Mouse (Mus musculus) heart, embryonic 16.5 days (tissue): Measurements from ENCODE around the gene Tmem14c. TPM values are rescaled to one million over a fixed set of nuclear protein-coding genes. Genes with fewer than 3 reads are reported as not detected.

Source experiments
- ATAC-seq: fragments of 200-750 bp; cut with Nextera tagmentation; replicated peaks from 2 replicates; pipeline ENCODE4 v1.8.0; 2017; ENCODE audit warnings: moderate number of reproducible peaks; ENCODE audit not compliant: insufficient read depth, low FRiP score; ENCODE audit errors: extremely low read depth
- H3K27ac ChIP-seq: fragments of 300-500 bp; sonication (generic); 2 replicates; pipeline ENCODE4 v1.5.1; 2014; ENCODE audit warnings: mild to moderate bottlenecking, low read length, control low read depth, moderate library complexity
- H3K27me3 ChIP-seq: fragments of 300-500 bp; sonication (generic); 2 replicates; pipeline ENCODE4 v1.6.1; 2014; ENCODE audit warnings: low read length, mixed read lengths; ENCODE audit not compliant: control insufficient read depth, insufficient read depth
- H3K36me3 ChIP-seq: fragments of 300-500 bp; sonication (generic); 2 replicates; pipeline ENCODE4 v1.6.1; 2014; ENCODE audit not compliant: control insufficient read depth, insufficient read depth
- H3K4me1 ChIP-seq: fragments of 300-500 bp; sonication (generic); 2 replicates; pipeline ENCODE4 v1.6.1; 2014; ENCODE audit warnings: low read length, mixed read lengths; ENCODE audit not compliant: control insufficient read depth, insufficient read depth
- H3K4me2 ChIP-seq: fragments of 300-500 bp; sonication (generic); 2 replicates; pipeline ENCODE4 v1.6.1; 2014; ENCODE audit warnings: low read depth, mild to moderate bottlenecking, control low read depth, low read length
- H3K4me3 ChIP-seq: fragments of 300-500 bp; sonication (generic); 2 replicates; pipeline ENCODE4 v1.5.1; 2014; ENCODE audit warnings: mild to moderate bottlenecking, control low read depth, low read length
- H3K9ac ChIP-seq: fragments of 300-500 bp; sonication (generic); 2 replicates; pipeline ENCODE4 v1.6.1; 2014; ENCODE audit warnings: low read length, control low read depth
- H3K9me3 ChIP-seq: fragments of 300-500 bp; sonication (generic); replicated peaks from 2 replicates; pipeline ENCODE4 v1.6.1; 2016; ENCODE audit warnings: low read length; ENCODE audit not compliant: control insufficient read depth
- WGBS: fragments of 180-500 bp; shearing (Covaris S2); extraction: QIAGEN DNeasy Blood & Tissue Kit; methylation state at CpG from one replicate; pipeline ENCODE4 v1.1.7; 2014; 5-methylcytosine and 5-hydroxymethylcytosine counted together
- polyA plus RNA-seq: library from polyadenylated mRNA; unstranded; fragments of >200 nt; fragmentation: Nextera tagmentation; extraction: Ambion mirVana; gene quantifications from 2 replicates; pipeline ENCODE4 v1.2.1, GENCODE M21; 2015

The Tmem14c gene
- polyA plus RNA-seq, 1 experiment from 2014 or later = 237 TPM

GRCm38 (mm10) chr13:41020494-41020893, 4.4 kb downstream of the Tmem14c start:
- Histone ChIP-seq H3K4me1 (peaks cover 14% of the 10 kb centered on the region), H3K27ac (no peak overlapping the region), H3K4me2 (no peak overlapping the region), H3K27me3 (no peaks in the 10 kb centered on the region), H3K9me3 (no peaks in the 10 kb centered on the region), H3K9ac (no peak overlapping the region), H3K4me3 (no peak overlapping the region), H3K36me3 (peaks cover 27% of the 10 kb centered on the region)
- 31% methylated on average over 7 of the region's 7 CpGs for whole genome bisulfite sequencing
- ATAC-seq = no peak

GRCm38 (mm10) chr13:41021607-41022006, 5.5 kb downstream of the Tmem14c start:
- no peaks in the 10 kb centered on the region for H3K9me3 ChIP-seq
- no peak overlapping the region for H3K4me3 ChIP-seq
- no peak overlapping the region for H3K27ac ChIP-seq
- WGBS = 91% methylated on average over 6 of the region's 6 CpGs
- no peak for ATAC-seq
- no peaks in the 10 kb centered on the region for H3K27me3 ChIP-seq
- peaks cover 13% of the 10 kb centered on the region for H3K4me1 ChIP-seq
- peaks cover 27% of the 10 kb centered on the region for H3K36me3 ChIP-seq
- no peak overlapping the region for H3K9ac ChIP-seq
- no peak overlapping the region for H3K4me2 ChIP-seq

GRCm38 (mm10) chr13:41022099-41022498, 6.0 kb downstream of the Tmem14c start:
- no peaks in the 10 kb centered on the region for H3K27me3 ChIP-seq
- no peak overlapping the region for H3K4me3 ChIP-seq
- H3K4me2 ChIP-seq = no peak overlapping the region
- peaks cover 10% of the 10 kb centered on the region for H3K4me1 ChIP-seq
- no peak overlapping the region for H3K9ac ChIP-seq
- no peak overlapping the region for H3K27ac ChIP-seq
- H3K36me3 ChIP-seq = peaks cover 27% of the 10 kb centered on the region
- 66% methylated on average over 13 of the region's 13 CpGs for WGBS
- H3K9me3 ChIP-seq = no peaks in the 10 kb centered on the region
- ATAC-seq = no peak

GRCm38 (mm10) chr13:41030098-41030497, 14.0 kb downstream of the Tmem14c start:
- WGBS = 68% methylated on average over 5 of the region's 5 CpGs
- ATAC-seq = no peak

GRCm38 (mm10) chr13:41042511-41042910, 26.4 kb downstream of the Tmem14c start:
- no peak overlapping the region for H3K27ac ChIP-seq
- H3K27me3 ChIP-seq = no peaks in the 10 kb centered on the region
- no peaks in the 10 kb centered on the region for H3K4me1 ChIP-seq
- no peak overlapping the region for H3K9ac ChIP-seq
- no peaks in the 10 kb centered on the region for H3K36me3 ChIP-seq
- H3K9me3 ChIP-seq = no peaks in the 10 kb centered on the region
- no peak for ATAC-seq
- no peak overlapping the region for H3K4me2 ChIP-seq
- no peak overlapping the region for H3K4me3 ChIP-seq
- WGBS = 79% methylated on average over 4 of the region's 4 CpGs

More at GRCm38 (mm10) chr13:41030098-41030497, 14.0 kb downstream of the Tmem14c start:
- Histone ChIP-seq H3K36me3 (no peaks in the 10 kb centered on the region), H3K9ac (no peak overlapping the region), H3K27me3 (no peaks in the 10 kb centered on the region), H3K4me2 (no peak overlapping the region), H3K4me1 (no peaks in the 10 kb centered on the region), H3K27ac (no peak overlapping the region), H3K9me3 (no peaks in the 10 kb centered on the region), H3K4me3 (no peak overlapping the region)

- WGBS = 86% methylated on average over 8 of the region's 8 CpGs
- Histone ChIP-seq H3K9ac (no peak overlapping the region), H3K4me2 (no peak overlapping the region), H3K4me1 (no peaks in the 10 kb centered on the region), H3K9me3 (no peaks in the 10 kb centered on the region), H3K27ac (no peak overlapping the region), H3K36me3 (no peaks in the 10 kb centered on the region), H3K4me3 (no peak overlapping the region), H3K27me3 (no peaks in the 10 kb centered on the region)
- ATAC-seq = no peak
These were observed 29.8 kb downstream of the Tmem14c start for GRCm38 (mm10) chr13:41045901-41046300.

- Histone ChIP-seq H3K36me3 (no peaks in the 10 kb centered on the region), H3K4me1 (no peaks in the 10 kb centered on the region), H3K9ac (no peak overlapping the region), H3K4me3 (no peak overlapping the region), H3K27ac (no peak overlapping the region), H3K27me3 (no peaks in the 10 kb centered on the region), H3K4me2 (no peak overlapping the region), H3K9me3 (no peaks in the 10 kb centered on the region)
- ATAC-seq = no peak
- 77% methylated on average over 6 of the region's 6 CpGs for WGBS
These were observed 31.2 kb downstream of the Tmem14c start for GRCm38 (mm10) chr13:41047280-41047679.

- Histone ChIP-seq H3K4me3 (no peak overlapping the region), H3K27me3 (no peaks in the 10 kb centered on the region), H3K9me3 (no peaks in the 10 kb centered on the region), H3K4me1 (no peaks in the 10 kb centered on the region), H3K36me3 (no peaks in the 10 kb centered on the region), H3K4me2 (no peak overlapping the region), H3K9ac (no peak overlapping the region), H3K27ac (no peak overlapping the region)
- no peak for ATAC-seq
- WGBS = 74% methylated on average over 5 of the region's 5 CpGs
These were observed 35.9 kb downstream of the Tmem14c start for GRCm38 (mm10) chr13:41051965-41052364.

- H3K9ac ChIP-seq = no peak overlapping the region
- no peaks in the 10 kb centered on the region for H3K27me3 ChIP-seq
- H3K9me3 ChIP-seq = no peaks in the 10 kb centered on the region
- H3K4me3 ChIP-seq = no peak overlapping the region
- H3K4me1 ChIP-seq = no peaks in the 10 kb centered on the region
- ATAC-seq = no peak
- no peaks in the 10 kb centered on the region for H3K36me3 ChIP-seq
- H3K4me2 ChIP-seq = no peak overlapping the region
- 89% methylated on average over 4 of the region's 4 CpGs for WGBS
- no peak overlapping the region for H3K27ac ChIP-seq
These were observed 51.5 kb downstream of the Tmem14c start for GRCm38 (mm10) chr13:41067618-41068017.

- Histone ChIP-seq H3K27ac (no peak overlapping the region), H3K4me2 (no peak overlapping the region), H3K27me3 (no peaks in the 10 kb centered on the region), H3K36me3 (no peaks in the 10 kb centered on the region), H3K9ac (no peak overlapping the region), H3K9me3 (no peaks in the 10 kb centered on the region), H3K4me3 (no peak overlapping the region), H3K4me1 (no peaks in the 10 kb centered on the region)
- WGBS = 92% methylated on average over 11 of the region's 11 CpGs
- no peak for ATAC-seq
These were observed 55.5 kb downstream of the Tmem14c start for GRCm38 (mm10) chr13:41071617-41072016.
